Mouse (Mus musculus) brain, embryonic 14.5 days (tissue): ENCODE results near the gene 6330409D20Rik.

Experiments used
- CTCF ChIP-seq: fragments of 200-500 bp; IDR thresholded peaks from 2 replicates; pipeline ENCODE4 v1.5.1; 2012; ENCODE audit warnings: inconsistent platforms, mild to moderate bottlenecking, moderate library complexity, borderline replicate concordance; ENCODE audit not compliant: insufficient read depth, insufficient read length; ENCODE audit errors: extremely low read depth
- POLR2A ChIP-seq: fragments of 200-500 bp; IDR thresholded peaks from 2 replicates; pipeline ENCODE4 v1.6.1; 2012; ENCODE audit warnings: mild to moderate bottlenecking, inconsistent platforms, borderline replicate concordance; ENCODE audit not compliant: poor library complexity, insufficient read depth, insufficient read length, severe bottlenecking; ENCODE audit errors: extremely low read depth

- TF ChIP-seq CTCF (no peak), POLR2A (no peak)
These were observed 20.1 kb downstream of the 6330409D20Rik start, which contains the start of gene Sh2d3c for GRCm38 (mm10) chr2:32720681-32721229.
